Mouse (Mus musculus): ENCODE measurements around the gene Hist1h2ap.

- TF ChIP-seq POLR2A (IDR thresholded peaks at IDR 0.05; ENCODE audit: borderline replicate concordance, extremely low read depth, insufficient read depth, insufficient read length, poor library complexity, severe bottlenecking): no peak
- no peak for TF ChIP-seq CTCF (IDR thresholded peaks at IDR 0.05; ENCODE audit: borderline replicate concordance, extremely low read depth, insufficient read depth, insufficient read length)
Observed at GRCm38 (mm10) chr13:21852215-21852945, 19.1 kb upstream of the Hist1h2ap start.

Measured in brain, embryonic 14.5 days (tissue).